Mouse (Mus musculus) spleen, adult 2 months (tissue): ENCODE data around the gene Tmem221.

ENCODE experiments used
- CTCF ChIP-seq: fragments of 200-500 bp; IDR thresholded peaks from 2 replicates; pipeline ENCODE4 v1.5.1; 2011; ENCODE audit warnings: mild to moderate bottlenecking, inconsistent platforms; ENCODE audit not compliant: insufficient read depth, insufficient read length, insufficient replicate concordance; ENCODE audit errors: extremely low read depth
- POLR2A ChIP-seq: fragments of 200-500 bp; IDR thresholded peaks from 2 replicates; pipeline ENCODE4 v1.6.1; 2011; ENCODE audit warnings: low read depth, low read length, inconsistent platforms

GRCm38 (mm10) chr8:71579476-71579875, 20.8 kb upstream of the Tmem221 start:
- TF ChIP-seq POLR2A (no peak), CTCF (no peak)
